In genomic region chr7:19319458-19319857, GRCm38 (mm10) we compare ENCODE assay signal across 8 mouse cellular contexts. TPM values are rescaled to one million over a fixed set of nuclear protein-coding genes. Genes with fewer than 3 reads are reported as not detected.
DNase-seq lines count a peak whose midpoint lies in the region; ATAC-seq and TF ChIP-seq lines count a peak whose summit lies in the region.

No protein-coding gene starts in this region.

- H3K4me3 ChIP-seq in erythroblast, embryonic 14.5 days (replicated peaks) = peak overlapping the region; percentile 48
- H3K4me3 ChIP-seq in E14TG2a.4 (replicated peaks; ENCODE audit: low read length) = peak overlapping the region; percentile 78
- peak overlapping the region; percentile 39 to 46; a peak in 3 of 4 replicates for H3K4me3 ChIP-seq in liver, embryonic 14.5 days (ENCODE audit: insufficient read depth in 1 of 2, low read depth in 2 of 2, low read length in 2 of 2)

- H3K36me3 ChIP-seq in erythroblast, embryonic 14.5 days (ENCODE audit: control insufficient read depth) = no peaks in the 10 kb centered on the region
- H3K36me3 ChIP-seq in E14TG2a.4 (ENCODE audit: insufficient read depth, low read length) = no peaks in the 10 kb centered on the region
- H3K36me3 ChIP-seq in liver, embryonic 14.5 days (replicated peaks; ENCODE audit: control insufficient read depth, insufficient read depth, low read depth) = no peaks in the 10 kb centered on the region
- H3K36me3 ChIP-seq in splenic B cell, adult 2 months (ENCODE audit: control insufficient read depth, insufficient read depth, low read length, poor library complexity, severe bottlenecking) = no peaks in the 10 kb centered on the region

- H3K9ac ChIP-seq in liver, embryonic 14.5 days (replicated peaks) = peak overlapping the region; percentile 24

- no peak for DNase-seq in liver, embryonic 14.5 days (ENCODE audit: low read depth in 3 of 3, low spot score in 3 of 3)
- peak; percentile 92 for DNase-seq in splenic B cell, adult 2 months (ENCODE audit: low read depth, low spot score)
- no peak for DNase-seq in ovary, postnatal 14 days (ENCODE audit: low spot score)
- no peak for DNase-seq in urinary bladder, adult 18-20 months (ENCODE audit: low spot score in 2 of 2)

- H3K4me1 ChIP-seq in erythroblast, embryonic 14.5 days (ENCODE audit: control insufficient read depth) = peaks cover 10% of the 10 kb centered on the region
- peaks cover 14% of the 10 kb centered on the region for H3K4me1 ChIP-seq in E14TG2a.4 (replicated peaks; ENCODE audit: low read depth, low read length)
- H3K4me1 ChIP-seq in liver, embryonic 14.5 days (replicated peaks; ENCODE audit: control insufficient read depth in 2 of 2, insufficient read depth in 2 of 2, low read length in 1 of 2) = peaks cover 0 to 3% of the 10 kb centered on the region in 2 experiments; a peak in 2 of 4 replicates

- TF ChIP-seq CTCF in E14TG2a.4 (conservative IDR thresholded peaks at IDR 0.05; ENCODE audit: low read length) = no peak
- no peak for TF ChIP-seq CTCF in liver, embryonic 14.5 days (IDR thresholded peaks at IDR 0.05; ENCODE audit: low read depth)

- H3K4me2 ChIP-seq in liver, embryonic 14.5 days (ENCODE audit: low read depth) = peak overlapping the region; percentile 74

- no peaks in the 10 kb centered on the region for H3K9me3 ChIP-seq in erythroblast, embryonic 14.5 days (ENCODE audit: control insufficient read depth, low read length)
- no peaks in the 10 kb centered on the region for H3K9me3 ChIP-seq in E14TG2a.4 (ENCODE audit: low read length)
- H3K9me3 ChIP-seq in liver, embryonic 14.5 days (ENCODE audit: control insufficient read depth, low read length) = no peaks in the 10 kb centered on the region

- ATAC-seq in erythroblast, adult 5-6 weeks (replicated peaks; ENCODE audit: low FRiP score, poor library complexity, severe bottlenecking) = no peak
- ATAC-seq in granulocyte monocyte progenitor cell, adult 5-6 weeks (replicated peaks; ENCODE audit: poor library complexity, severe bottlenecking) = peak; percentile 4; the same call in 1 of the 2 replicates
- ATAC-seq in liver, embryonic 14.5 days (ENCODE audit: insufficient read depth) = peak; percentile 44; the same call in 1 of the 2 replicates

- H3K27me3 ChIP-seq in erythroblast, embryonic 14.5 days (ENCODE audit: control insufficient read depth) = peaks cover 97% of the 10 kb centered on the region
- peaks cover 47% of the 10 kb centered on the region for H3K27me3 ChIP-seq in E14TG2a.4 (ENCODE audit: insufficient read depth, low read length)
- peaks cover 21% of the 10 kb centered on the region for H3K27me3 ChIP-seq in liver, embryonic 14.5 days (ENCODE audit: control insufficient read depth, insufficient read depth, low read length)
- no peaks in the 10 kb centered on the region for H3K27me3 ChIP-seq in splenic B cell, adult 2 months (ENCODE audit: control insufficient read depth, insufficient read depth, low read length, poor library complexity, severe bottlenecking)

- 25% methylated on average over 9 of the region's 9 CpGs for WGBS in liver, embryonic 14.5 days (ENCODE audit: insufficient replicate concordance)

- no peak for TF ChIP-seq EP300 in liver, embryonic 14.5 days (IDR thresholded peaks at IDR 0.05; ENCODE audit: low read depth)

- H3K27ac ChIP-seq in liver, embryonic 14.5 days = no peak overlapping the region

RNA-seq across cellular contexts. Expression of gene Fosb, which starts 9.6 kb away (rescaled TPM):
- 7.8 and 8.8 TPM in 2 replicates for polyA plus RNA-seq in erythroblast, embryonic 14.5 days (2012)
- 2.9 and 3.1 TPM in 2 replicates for total RNA-seq in erythroblast, adult 5-6 weeks (2015; ENCODE audit: low replicate concordance)
- total RNA-seq in erythroblast, adult 5-6 weeks (2017; ENCODE audit: low replicate concordance) = 2.2 and 3.8 TPM in 2 replicates
- total RNA-seq in granulocyte monocyte progenitor cell, adult 5-6 weeks (2014; fragmentation: Nextera tagmentation) = 8.1 and 13.7 TPM in 2 replicates
- total RNA-seq in granulocyte monocyte progenitor cell, adult 5-6 weeks (2017) = 19.3 and 24.4 TPM in 2 replicates
- polyA plus RNA-seq in liver, embryonic 14.5 days (2012; rRNA removed) = 0.03 and 0.04 TPM in 2 replicates
- polyA plus RNA-seq in liver, embryonic 14.5 days (2014; fragmentation: Nextera tagmentation; extraction: Ambion mirVana) = not detected in 2 replicates

RNA-seq across cellular contexts. Expression of gene Ercc1, which starts 25.1 kb away (rescaled TPM):
- 3.4 and 3.6 TPM in 2 replicates for polyA plus RNA-seq in erythroblast, embryonic 14.5 days (2012)
- total RNA-seq in erythroblast, adult 5-6 weeks (2015; ENCODE audit: low replicate concordance) = 8.6 and 8.8 TPM in 2 replicates
- total RNA-seq in erythroblast, adult 5-6 weeks (2017; ENCODE audit: low replicate concordance) = 4.6 and 5.2 TPM in 2 replicates
- 12.4 and 42.8 TPM in 2 replicates for total RNA-seq in granulocyte monocyte progenitor cell, adult 5-6 weeks (2014; fragmentation: Nextera tagmentation)
- 29.4 and 34.9 TPM in 2 replicates for total RNA-seq in granulocyte monocyte progenitor cell, adult 5-6 weeks (2017)
- polyA plus RNA-seq in liver, embryonic 14.5 days (2012; rRNA removed) = 8.5 and 9.8 TPM in 2 replicates
- 15.7 and 19.2 TPM in 2 replicates for polyA plus RNA-seq in liver, embryonic 14.5 days (2014; fragmentation: Nextera tagmentation; extraction: Ambion mirVana)

RNA-seq across cellular contexts. Expression of gene Rtn2, which starts 37.0 kb away (rescaled TPM):
- polyA plus RNA-seq in erythroblast, embryonic 14.5 days (2012) = 0.29 and 0.44 TPM in 2 replicates
- total RNA-seq in erythroblast, adult 5-6 weeks (2015; ENCODE audit: low replicate concordance) = not detected in 2 replicates
- not detected in 2 replicates for total RNA-seq in erythroblast, adult 5-6 weeks (2017; ENCODE audit: low replicate concordance)
- total RNA-seq in granulocyte monocyte progenitor cell, adult 5-6 weeks (2014; fragmentation: Nextera tagmentation) = not detected in 2 replicates
- not detected in 2 replicates for total RNA-seq in granulocyte monocyte progenitor cell, adult 5-6 weeks (2017)
- polyA plus RNA-seq in liver, embryonic 14.5 days (2012; rRNA removed) = 2.9 and 4.1 TPM in 2 replicates
- polyA plus RNA-seq in liver, embryonic 14.5 days (2014; fragmentation: Nextera tagmentation; extraction: Ambion mirVana) = 2.6 and 3.0 TPM in 2 replicates

RNA-seq across cellular contexts. Expression of gene Ppm1n, which starts 39.6 kb away (rescaled TPM):
- polyA plus RNA-seq in erythroblast, embryonic 14.5 days (2012) = not detected in 2 replicates
- total RNA-seq in erythroblast, adult 5-6 weeks (2015; ENCODE audit: low replicate concordance) = not detected in 2 replicates
- not detected in 2 replicates for total RNA-seq in erythroblast, adult 5-6 weeks (2017; ENCODE audit: low replicate concordance)
- total RNA-seq in granulocyte monocyte progenitor cell, adult 5-6 weeks (2014; fragmentation: Nextera tagmentation) = not detected in 2 replicates
- total RNA-seq in granulocyte monocyte progenitor cell, adult 5-6 weeks (2017) = not detected in 2 replicates
- polyA plus RNA-seq in liver, embryonic 14.5 days (2012; rRNA removed) = 0.04 TPM in 1 of 2 replicates, not detected in the other
- polyA plus RNA-seq in liver, embryonic 14.5 days (2014; fragmentation: Nextera tagmentation; extraction: Ambion mirVana) = not detected in 2 replicates

RNA-seq across cellular contexts. Expression of gene Cd3eap, which starts 39.8 kb away (rescaled TPM):
- 0.70 and 0.83 TPM in 2 replicates for polyA plus RNA-seq in erythroblast, embryonic 14.5 days (2012)
- total RNA-seq in erythroblast, adult 5-6 weeks (2015; ENCODE audit: low replicate concordance) = 1.2 and 1.9 TPM in 2 replicates
- 2.6 and 5.7 TPM in 2 replicates for total RNA-seq in erythroblast, adult 5-6 weeks (2017; ENCODE audit: low replicate concordance)
- 20.3 and 26.1 TPM in 2 replicates for total RNA-seq in granulocyte monocyte progenitor cell, adult 5-6 weeks (2014; fragmentation: Nextera tagmentation)
- 23.2 and 39.9 TPM in 2 replicates for total RNA-seq in granulocyte monocyte progenitor cell, adult 5-6 weeks (2017)
- polyA plus RNA-seq in liver, embryonic 14.5 days (2012; rRNA removed) = 4.5 and 6.7 TPM in 2 replicates
- polyA plus RNA-seq in liver, embryonic 14.5 days (2014; fragmentation: Nextera tagmentation; extraction: Ambion mirVana) = 7.2 and 7.8 TPM in 2 replicates
